Mouse (Mus musculus) stomach, embryonic 15.5 days (tissue): ENCODE data around the gene AU018091. TPM values are rescaled to one million over a fixed set of nuclear protein-coding genes. Genes with fewer than 3 reads are reported as not detected.
"Not testable (repeated sequence)": the region's sequence is repeated elsewhere in the genome, so short reads cannot be mapped to it uniquely, and the experiment has no call there.

Experiments used
- ATAC-seq: fragments of 200-750 bp; cut with Nextera tagmentation; 2 replicates; pipeline ENCODE4 v1.8.0; 2017; ENCODE audit warnings: low read depth, moderate number of reproducible peaks, moderate TSS enrichment; ENCODE audit not compliant: insufficient read depth, low FRiP score
- H3K27ac ChIP-seq: fragments of 300-500 bp; sonication (generic); 2 replicates; pipeline ENCODE4 v1.5.1; 2015; ENCODE audit warnings: mild to moderate bottlenecking, inconsistent platforms
- H3K27me3 ChIP-seq: fragments of 300-500 bp; sonication (generic); replicated peaks from 2 replicates; pipeline ENCODE4 v1.6.1; 2015; ENCODE audit warnings: inconsistent platforms
- H3K36me3 ChIP-seq: fragments of 300-500 bp; sonication (generic); 2 replicates; pipeline ENCODE4 v1.6.1; 2015; ENCODE audit warnings: inconsistent platforms
- H3K4me1 ChIP-seq: fragments of 300-500 bp; sonication (generic); 2 replicates; pipeline ENCODE4 v1.6.1; 2015; ENCODE audit warnings: inconsistent platforms
- H3K4me2 ChIP-seq: fragments of 300-500 bp; sonication (generic); 2 replicates; pipeline ENCODE4 v1.6.1; 2015; ENCODE audit warnings: mild to moderate bottlenecking, inconsistent platforms
- H3K4me3 ChIP-seq: fragments of 300-500 bp; sonication (generic); replicated peaks from 2 replicates; pipeline ENCODE4 v1.5.1; 2015; ENCODE audit warnings: inconsistent platforms
- H3K9ac ChIP-seq: fragments of 300-500 bp; sonication (generic); 2 replicates; pipeline ENCODE4 v1.6.1; 2015; ENCODE audit warnings: inconsistent platforms
- H3K9me3 ChIP-seq: fragments of 300-500 bp; sonication (generic); 2 replicates; pipeline ENCODE4 v1.6.1; 2016; ENCODE audit warnings: inconsistent platforms
- WGBS: fragments of 180-500 bp; shearing (Covaris S2); methylation state at CpG from one replicate; pipeline ENCODE4 v1.1.7; 2015; 5-methylcytosine and 5-hydroxymethylcytosine counted together
- microRNA counts: library from miRNA; unstranded; fragments of <30 nt; microRNA quantifications from one replicate; lab custom pipeline; 2016
- microRNA-seq: library from miRNA; unstranded; fragments of <30 nt; microRNA quantifications from one replicate; pipeline ENCODE4, GENCODE M21; 2016
- polyA plus RNA-seq: library from polyadenylated mRNA; unstranded; fragments of >200 nt; fragmentation: Nextera tagmentation; extraction: Ambion mirVana; gene quantifications from 2 replicates; pipeline ENCODE4 v1.2.1, GENCODE M21; 2015

Gene AU018091
- polyA plus RNA-seq, 1 experiment from 2014 or later, result 0.10 TPM

GRCm38 (mm10) chr7:3164381-3164780 is 4.6 kb downstream of the AU018091 start:
- H3K27ac ChIP-seq, result no peak overlapping the region
- WGBS, result 74% methylated on average over 6 of the region's 6 CpGs
- no peaks in the 10 kb centered on the region for H3K36me3 ChIP-seq

GRCm38 (mm10) chr7:3150376-3150775 is 18.6 kb downstream of the AU018091 start:
- no peaks in the 10 kb centered on the region for H3K27me3 ChIP-seq
- no peak overlapping the region for H3K4me2 ChIP-seq
- no peaks in the 10 kb centered on the region for H3K9me3 ChIP-seq
- H3K4me1 ChIP-seq, result no peaks in the 10 kb centered on the region
- no peaks in the 10 kb centered on the region for H3K36me3 ChIP-seq
- no peak overlapping the region for H3K4me3 ChIP-seq
- no peak overlapping the region for H3K9ac ChIP-seq
- no peak overlapping the region for H3K27ac ChIP-seq
- no peak for ATAC-seq
- WGBS, result 82% methylated on average over 1 of the region's 1 CpGs

More at GRCm38 (mm10) chr7:3164381-3164780, 4.6 kb downstream of the AU018091 start:
- no peaks in the 10 kb centered on the region for H3K4me1 ChIP-seq
- H3K9me3 ChIP-seq, result no peaks in the 10 kb centered on the region
- no peak for ATAC-seq
- H3K9ac ChIP-seq, result no peak overlapping the region
- H3K4me2 ChIP-seq, result no peak overlapping the region
- H3K27me3 ChIP-seq, result no peaks in the 10 kb centered on the region
- no peak overlapping the region for H3K4me3 ChIP-seq

- no peaks in the 10 kb centered on the region for H3K36me3 ChIP-seq
- no peak overlapping the region for H3K9ac ChIP-seq
- no peak for ATAC-seq
- no peaks in the 10 kb centered on the region for H3K9me3 ChIP-seq
- no peak overlapping the region for H3K27ac ChIP-seq
- H3K27me3 ChIP-seq, result no peaks in the 10 kb centered on the region
- H3K4me3 ChIP-seq, result no peak overlapping the region
- H3K4me1 ChIP-seq, result no peaks in the 10 kb centered on the region
- H3K4me2 ChIP-seq, result no peak overlapping the region
Measured at GRCm38 (mm10) chr7:3146072-3146471, 22.9 kb downstream of the AU018091 start.

- WGBS, result 30% methylated on average over 1 of the region's 1 CpGs
- Histone ChIP-seq H3K36me3 (no peaks in the 10 kb centered on the region), H3K9me3 (no peaks in the 10 kb centered on the region), H3K9ac (no peak overlapping the region), H3K4me1 (no peaks in the 10 kb centered on the region), H3K27me3 (no peaks in the 10 kb centered on the region), H3K27ac (no peak overlapping the region), H3K4me2 (no peak overlapping the region), H3K4me3 (no peak overlapping the region)
- no peak for ATAC-seq
Measured at GRCm38 (mm10) chr7:3143329-3143728, 25.7 kb downstream of the AU018091 start.

- Histone ChIP-seq H3K9me3 (no peaks in the 10 kb centered on the region), H3K4me1 (no peaks in the 10 kb centered on the region), H3K27me3 (no peaks in the 10 kb centered on the region), H3K9ac (no peak overlapping the region), H3K4me3 (no peak overlapping the region), H3K36me3 (no peaks in the 10 kb centered on the region), H3K27ac (no peak overlapping the region), H3K4me2 (no peak overlapping the region)
- WGBS, result 70% methylated on average over 4 of the region's 4 CpGs
- ATAC-seq, result no peak
Measured at GRCm38 (mm10) chr7:3135606-3136005, 33.4 kb downstream of the AU018091 start.

GRCm38 (mm10) chr7:3134654-3135053 is 34.3 kb downstream of the AU018091 start:
- WGBS, result 56% methylated on average over 1 of the region's 1 CpGs
- no peaks in the 10 kb centered on the region for H3K36me3 ChIP-seq

GRCm38 (mm10) chr7:3130342-3130741 is 38.7 kb downstream of the AU018091 start:
- Histone ChIP-seq H3K4me1 (no peaks in the 10 kb centered on the region), H3K27ac (no peak overlapping the region), H3K4me3 (no peak overlapping the region), H3K9me3 (no peaks in the 10 kb centered on the region), H3K4me2 (no peak overlapping the region), H3K27me3 (no peaks in the 10 kb centered on the region), H3K9ac (no peak overlapping the region), H3K36me3 (no peaks in the 10 kb centered on the region)
- WGBS, result 53% methylated on average over 1 of the region's 1 CpGs
- no peak for ATAC-seq

More at GRCm38 (mm10) chr7:3134654-3135053, 34.3 kb downstream of the AU018091 start:
- no peak for ATAC-seq
- Histone ChIP-seq H3K9me3 (no peaks in the 10 kb centered on the region), H3K4me1 (no peaks in the 10 kb centered on the region), H3K4me3 (no peak overlapping the region), H3K4me2 (no peak overlapping the region), H3K27me3 (no peaks in the 10 kb centered on the region), H3K9ac (no peak overlapping the region), H3K27ac (no peak overlapping the region)

- H3K27me3 ChIP-seq, H3K9me3 ChIP-seq, H3K27ac ChIP-seq, H3K4me1 ChIP-seq, H3K36me3 ChIP-seq, H3K9ac ChIP-seq, H3K4me2 ChIP-seq, H3K4me3 ChIP-seq, ATAC-seq: not testable (repeated sequence)
Measured at GRCm38 (mm10) chr7:3128564-3128963, 40.4 kb downstream of the AU018091 start.

- H3K4me1 ChIP-seq, H3K36me3 ChIP-seq, H3K4me2 ChIP-seq, H3K27ac ChIP-seq, ATAC-seq, H3K9me3 ChIP-seq, H3K9ac ChIP-seq, H3K27me3 ChIP-seq, H3K4me3 ChIP-seq: not testable (repeated sequence)
- WGBS, result no CpG with 5 or more reads among the region's 6 CpGs
Measured at GRCm38 (mm10) chr7:3111193-3111592, 57.8 kb downstream of the AU018091 start.

GRCm38 (mm10) chr7:3106516-3107077 is 62.4 kb downstream of the AU018091 start:
- not testable (repeated sequence) for H3K4me1 ChIP-seq, H3K4me3 ChIP-seq, H3K36me3 ChIP-seq, ATAC-seq, H3K9me3 ChIP-seq, H3K27me3 ChIP-seq, H3K27ac ChIP-seq, H3K4me2 ChIP-seq, H3K9ac ChIP-seq
- 70% methylated on average over 13 of the region's 13 CpGs for WGBS

MicroRNAs encoded within 50 kb of the gene (microRNA counts, 519-probe panel; counts per million panel counts)
- microRNA mmu-miR-290-3p (lab: Ali Mortazavi, UCI) (2,569 counts per million, percentile 60 among the panel's probes with 10 or more counts), microRNA mmu-miR-290-5p (lab: Ali Mortazavi, UCI) (2,217 counts per million, percentile 36 among the panel's probes with 10 or more counts), microRNA mmu-miR-291a-3p (lab: Ali Mortazavi, UCI) (2,563 counts per million, percentile 59 among the panel's probes with 10 or more counts), microRNA mmu-miR-291a-5p (lab: Ali Mortazavi, UCI) (not detected), microRNA mmu-miR-292-5p (lab: Ali Mortazavi, UCI) (not detected)

Small RNA genes within 50 kb of the gene (microRNA-seq; reads per million reads assigned to microRNA genes)
- gene Mir290a (not detected), gene Mir290b (not detected), gene Mir291a (1.2 reads per million), gene Mir292 (not detected), gene Mir292b (not detected)

Other genes starting within 250 kb of the AU018091 start
- gene Nlrp12, start 80.5 kb upstream of the AU018091 start, polyA plus RNA-seq, result 0.08 TPM in 1 of 2 replicates, not detected in the other
- 140 and 141 TPM in 2 replicates for gene Myadm, start 119.9 kb upstream of the AU018091 start, polyA plus RNA-seq
- gene Prkcg, start 120.0 kb upstream of the AU018091 start, polyA plus RNA-seq, result 0.40 and 0.49 TPM in 2 replicates
- gene Cacng7, start 163.8 kb upstream of the AU018091 start, polyA plus RNA-seq, result 2.5 and 2.6 TPM in 2 replicates
- gene Cacng8, start 221.5 kb upstream of the AU018091 start, polyA plus RNA-seq, result 1.5 and 1.9 TPM in 2 replicates